Mouse (Mus musculus): ENCODE measurements around the gene Plekhg6. TPM values are rescaled to one million over a fixed set of nuclear protein-coding genes. Genes with fewer than 3 reads are reported as not detected.

The Plekhg6 gene
- polyA plus RNA-seq, 1 experiment from 2014 or later: not detected

DNA sequence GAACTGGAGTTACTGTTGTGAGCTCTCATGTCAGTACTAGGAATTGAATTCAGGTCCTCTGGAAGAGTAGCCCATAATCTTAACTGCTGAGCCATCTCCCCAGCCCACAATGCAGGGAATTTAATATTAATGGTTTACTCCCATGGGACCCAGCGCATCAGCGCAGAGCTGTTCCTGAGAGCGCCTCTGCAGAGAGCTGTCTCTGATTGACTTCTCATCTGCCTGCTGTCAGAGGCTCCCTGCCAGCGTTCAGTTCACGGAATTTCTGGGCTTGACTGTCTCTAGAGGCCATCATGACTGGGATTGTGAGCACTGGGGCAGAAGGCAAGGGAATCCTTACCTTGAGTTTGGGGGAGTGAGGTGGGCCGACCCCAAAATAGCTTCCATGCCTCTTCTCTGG is 3.6 kb downstream of the Plekhg6 start:
- H3K4me2 ChIP-seq (ENCODE audit: low read length): no peak overlapping the region
- no peak overlapping the region for H3K9ac ChIP-seq (ENCODE audit: low read length)
- no peaks in the 10 kb centered on the region for H3K36me3 ChIP-seq (ENCODE audit: control insufficient read depth, insufficient read depth, low read length)
- no peak overlapping the region for H3K27ac ChIP-seq (ENCODE audit: low read depth, low read length)
- no peak overlapping the region for H3K4me3 ChIP-seq (ENCODE audit: low read depth, low read length)
- ATAC-seq (no peak), DNase-seq (ENCODE audit: low spot score) (peak; percentile 21)
- no peaks in the 10 kb centered on the region for H3K4me1 ChIP-seq (ENCODE audit: control insufficient read depth, insufficient read depth, low read length)
- 55% methylated on average over 6 of the region's 6 CpGs for WGBS
- H3K27me3 ChIP-seq (replicated peaks; ENCODE audit: control insufficient read depth, insufficient read depth, low read length): peaks cover 29% of the 10 kb centered on the region
- no peaks in the 10 kb centered on the region for H3K9me3 ChIP-seq (replicated peaks; ENCODE audit: control insufficient read depth, low read length)

DNA sequence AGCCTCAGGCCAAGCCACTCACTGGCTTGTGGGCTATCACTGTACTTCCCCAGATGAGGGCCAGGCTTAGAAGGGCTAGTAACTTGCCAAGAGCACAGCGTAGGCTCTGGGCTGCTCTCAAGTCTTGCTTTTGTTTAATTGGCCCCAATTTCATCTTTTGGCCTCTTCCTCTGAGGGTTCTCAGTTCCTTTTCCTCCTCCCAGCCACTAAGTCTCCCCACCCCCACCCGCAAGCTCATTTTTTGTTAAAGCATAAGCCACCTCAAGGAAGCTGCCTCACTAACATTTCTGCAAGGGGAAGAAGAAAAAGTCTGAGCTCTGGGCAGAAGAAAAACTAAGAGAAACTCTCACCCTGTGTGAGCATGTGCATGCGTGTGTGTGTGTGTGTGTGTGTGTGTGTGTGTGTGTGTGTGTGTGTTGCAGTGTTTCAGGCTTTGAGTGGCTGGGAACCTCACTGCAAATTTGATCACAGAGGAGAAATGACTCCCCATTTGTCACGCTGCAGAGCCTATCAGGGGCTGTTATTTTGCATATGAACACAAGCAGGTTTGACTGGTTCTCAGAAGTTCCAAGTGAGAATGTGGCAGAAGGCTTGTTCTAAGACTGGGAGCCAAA is 12.7 kb downstream of the Plekhg6 start:
- H3K27me3 ChIP-seq (replicated peaks; ENCODE audit: control insufficient read depth, insufficient read depth, low read length): peaks cover 8% of the 10 kb centered on the region
- no peaks in the 10 kb centered on the region for H3K9me3 ChIP-seq (replicated peaks; ENCODE audit: control insufficient read depth, low read length)
- H3K27ac ChIP-seq (ENCODE audit: low read depth, low read length): no peak overlapping the region
- WGBS: 49% methylated on average over 4 of the region's 4 CpGs
- no peak overlapping the region for H3K4me2 ChIP-seq (ENCODE audit: low read length)
- ATAC-seq (no peak), DNase-seq (ENCODE audit: low spot score) (no peak)
- no peak overlapping the region for H3K4me3 ChIP-seq (ENCODE audit: low read depth, low read length)
- H3K36me3 ChIP-seq (ENCODE audit: control insufficient read depth, insufficient read depth, low read length): no peaks in the 10 kb centered on the region
- H3K9ac ChIP-seq (ENCODE audit: low read length): no peak overlapping the region
- 0 out of 2 replicates have a peak, but pooled peaks cover 2% of the 10 kb centered on the region for H3K4me1 ChIP-seq (ENCODE audit: control insufficient read depth, insufficient read depth, low read length)

DNA sequence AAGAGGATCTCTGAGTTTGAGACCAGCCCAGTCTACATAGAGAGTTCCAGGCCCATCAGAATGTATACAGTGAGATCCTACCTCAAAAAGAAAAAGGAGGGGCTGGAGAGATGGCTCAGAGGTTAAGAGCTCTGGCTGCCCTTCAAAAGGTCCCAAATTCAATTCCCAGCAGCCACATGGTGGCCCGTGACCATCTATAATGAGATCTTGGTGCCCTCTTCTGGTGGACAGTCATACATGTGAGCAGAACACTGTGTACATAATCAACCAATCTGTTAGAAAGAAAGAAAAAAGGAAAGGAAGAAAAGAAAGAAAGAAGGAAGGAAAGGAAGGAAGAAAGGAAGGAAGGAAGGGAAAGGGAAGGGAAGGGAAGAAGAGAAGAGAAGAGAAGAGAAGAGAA is 14.5 kb downstream of the Plekhg6 start:
- Histone ChIP-seq H3K4me1 (ENCODE audit: control insufficient read depth, insufficient read depth, low read length) (peaks cover 5% of the 10 kb centered on the region; the same call in 1 of the 2 replicates), H3K36me3 (ENCODE audit: control insufficient read depth, insufficient read depth, low read length) (no peaks in the 10 kb centered on the region), H3K9me3 (replicated peaks; ENCODE audit: control insufficient read depth, low read length) (no peaks in the 10 kb centered on the region), H3K4me3 (ENCODE audit: low read depth, low read length) (no peak overlapping the region), H3K9ac (ENCODE audit: low read length) (no peak overlapping the region), H3K27ac (ENCODE audit: low read depth, low read length) (no peak overlapping the region), H3K27me3 (replicated peaks; ENCODE audit: control insufficient read depth, insufficient read depth, low read length) (peaks cover 17% of the 10 kb centered on the region), H3K4me2 (ENCODE audit: low read length) (no peak overlapping the region)
- DNase-seq (ENCODE audit: low spot score) (no peak), ATAC-seq (no peak)
- 71% methylated on average over 1 of the region's 1 CpGs for WGBS

DNA sequence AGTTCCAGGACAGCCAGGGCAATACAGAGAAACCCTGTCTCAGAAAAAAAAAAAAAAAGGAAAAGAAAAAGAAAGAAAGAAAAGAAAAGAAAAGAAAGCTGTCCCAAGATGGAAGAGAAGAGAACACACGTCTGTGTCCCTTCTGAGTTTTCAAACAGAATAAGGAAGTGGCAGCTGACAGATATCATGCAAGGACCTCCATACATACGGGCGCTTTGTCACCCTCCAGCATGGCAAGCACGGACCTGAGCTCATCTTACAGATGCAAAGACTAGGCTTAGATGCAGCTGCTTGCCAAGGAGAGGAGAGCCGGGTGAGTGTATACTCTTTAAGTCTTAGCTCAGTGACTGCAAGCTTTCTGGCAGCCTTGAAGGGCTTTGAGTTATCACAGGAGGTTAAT is 15.1 kb downstream of the Plekhg6 start:
- no peaks in the 10 kb centered on the region for H3K9me3 ChIP-seq (replicated peaks; ENCODE audit: control insufficient read depth, low read length)
- no peak overlapping the region for H3K9ac ChIP-seq (ENCODE audit: low read length)
- no peaks in the 10 kb centered on the region for H3K36me3 ChIP-seq (ENCODE audit: control insufficient read depth, insufficient read depth, low read length)
- ATAC-seq (no peak), DNase-seq (ENCODE audit: low spot score) (no peak)
- 87% methylated on average over 5 of the region's 5 CpGs for WGBS
- no peak overlapping the region for H3K27ac ChIP-seq (ENCODE audit: low read depth, low read length)
- peaks cover 5% of the 10 kb centered on the region; the same call in 1 of the 2 replicates for H3K4me1 ChIP-seq (ENCODE audit: control insufficient read depth, insufficient read depth, low read length)
- no peak overlapping the region for H3K4me2 ChIP-seq (ENCODE audit: low read length)
- no peak overlapping the region for H3K4me3 ChIP-seq (ENCODE audit: low read depth, low read length)
- H3K27me3 ChIP-seq (replicated peaks; ENCODE audit: control insufficient read depth, insufficient read depth, low read length): peaks cover 20% of the 10 kb centered on the region

DNA sequence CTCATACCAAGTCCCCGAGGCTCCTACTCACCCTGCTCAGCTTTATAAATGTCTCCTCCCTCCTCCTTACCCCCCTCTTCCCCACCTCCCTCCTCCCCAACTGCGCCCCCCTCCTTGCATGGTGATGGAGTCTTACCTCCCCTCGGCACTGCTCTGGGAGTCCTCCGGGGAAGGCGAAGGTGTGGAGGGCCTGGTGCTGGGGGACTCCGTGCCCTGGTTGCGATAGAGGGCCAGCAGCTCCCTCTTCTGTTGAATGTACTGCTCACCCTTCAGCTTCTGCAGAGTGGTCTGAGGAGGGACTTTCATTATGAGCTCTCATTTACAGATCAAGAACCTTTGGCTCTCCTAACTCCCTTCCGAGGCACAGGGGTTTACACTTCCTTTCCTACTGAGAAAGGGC is 16.1 kb downstream of the Plekhg6 start:
- ATAC-seq: no peak
- peaks cover 20% of the 10 kb centered on the region for H3K27me3 ChIP-seq (replicated peaks; ENCODE audit: control insufficient read depth, insufficient read depth, low read length)
- H3K4me1 ChIP-seq (ENCODE audit: control insufficient read depth, insufficient read depth, low read length): peaks cover 5% of the 10 kb centered on the region; the same call in 1 of the 2 replicates
- H3K36me3 ChIP-seq (ENCODE audit: control insufficient read depth, insufficient read depth, low read length): no peaks in the 10 kb centered on the region
- WGBS: 6% methylated on average over 8 of the region's 8 CpGs
- no peak overlapping the region for H3K4me2 ChIP-seq (ENCODE audit: low read length)
- DNase-seq (ENCODE audit: low spot score): no peak
- H3K9ac ChIP-seq (ENCODE audit: low read length): no peak overlapping the region
- H3K9me3 ChIP-seq (replicated peaks; ENCODE audit: control insufficient read depth, low read length): no peaks in the 10 kb centered on the region
- H3K27ac ChIP-seq (ENCODE audit: low read depth, low read length): no peak overlapping the region
- no peak overlapping the region for H3K4me3 ChIP-seq (ENCODE audit: low read depth, low read length)

DNA sequence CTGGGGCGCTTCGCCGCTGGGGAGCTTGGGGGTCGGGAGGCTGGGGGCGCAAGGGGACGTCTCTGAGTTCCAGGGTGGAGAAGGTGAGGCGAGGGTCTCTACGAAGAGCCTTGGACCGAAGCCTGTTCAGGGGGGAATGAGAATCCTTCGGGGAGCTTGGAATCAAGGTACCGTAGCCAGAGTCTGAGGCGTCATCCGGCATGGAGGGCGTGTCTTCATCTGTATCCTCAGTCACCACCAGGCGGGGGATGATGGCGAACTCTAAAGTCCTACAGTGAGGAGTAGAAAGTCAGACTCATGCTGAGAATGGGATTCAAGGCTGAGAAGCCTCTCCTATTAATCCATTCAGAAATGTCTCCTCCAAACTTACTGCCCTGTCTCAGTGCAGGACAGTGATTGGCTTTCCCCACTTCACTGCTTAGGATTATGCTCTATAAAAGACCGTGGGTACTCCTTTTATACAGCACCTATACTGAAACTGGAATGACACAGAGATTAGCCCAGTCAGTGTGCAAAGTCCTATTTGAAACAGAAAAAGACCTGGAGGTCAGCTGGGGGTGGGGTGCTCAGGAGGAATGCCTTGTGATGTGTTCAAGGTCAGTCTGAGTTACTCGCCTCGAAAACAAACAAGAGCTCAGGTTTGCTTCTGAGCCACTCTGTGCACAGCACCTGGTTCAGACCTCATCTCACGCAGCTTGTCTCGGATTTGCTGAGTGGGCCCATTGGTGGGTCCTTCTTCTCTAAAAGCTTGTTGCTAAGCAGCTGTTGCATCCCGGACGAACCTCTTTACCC is 16.9 kb downstream of the Plekhg6 start:
- Histone ChIP-seq H3K27ac (ENCODE audit: low read depth, low read length) (no peak overlapping the region), H3K9ac (ENCODE audit: low read length) (no peak overlapping the region), H3K27me3 (replicated peaks; ENCODE audit: control insufficient read depth, insufficient read depth, low read length) (peaks cover 20% of the 10 kb centered on the region), H3K36me3 (ENCODE audit: control insufficient read depth, insufficient read depth, low read length) (no peaks in the 10 kb centered on the region), H3K4me1 (ENCODE audit: control insufficient read depth, insufficient read depth, low read length) (peaks cover 5% of the 10 kb centered on the region; the same call in 1 of the 2 replicates), H3K9me3 (replicated peaks; ENCODE audit: control insufficient read depth, low read length) (no peaks in the 10 kb centered on the region), H3K4me2 (ENCODE audit: low read length) (0 out of 2 replicates have a peak overlapping the region, but pooled peaks have one; percentile 17), H3K4me3 (ENCODE audit: low read depth, low read length) (no peak overlapping the region)
- 5% methylated on average over 23 of the region's 23 CpGs for WGBS
- ATAC-seq: no peak
- peak; percentile 28 for DNase-seq (ENCODE audit: low spot score)

DNA sequence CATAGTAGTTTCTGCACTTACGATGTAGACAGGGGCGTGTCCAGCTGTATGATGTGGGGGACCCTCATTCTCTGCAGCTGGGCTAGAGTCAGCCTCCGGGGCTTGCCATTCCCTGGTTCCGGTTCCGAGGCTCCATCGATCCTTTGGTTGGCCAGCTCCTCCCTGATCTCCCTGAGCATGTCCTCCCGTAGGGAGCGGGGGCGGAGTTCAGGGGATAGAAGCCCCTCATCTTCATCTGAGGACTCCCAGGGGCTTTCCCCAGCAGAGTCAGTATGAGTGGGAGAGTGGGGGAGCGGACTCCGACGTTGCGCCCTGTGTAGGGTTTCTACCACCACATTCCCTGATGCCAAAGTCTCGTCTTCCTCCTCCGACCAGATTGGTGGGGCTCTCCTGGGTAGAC is 17.6 kb downstream of the Plekhg6 start:
- H3K9ac ChIP-seq (ENCODE audit: low read length): no peak overlapping the region
- ATAC-seq (no peak), DNase-seq (ENCODE audit: low spot score) (no peak)
- H3K9me3 ChIP-seq (replicated peaks; ENCODE audit: control insufficient read depth, low read length): no peaks in the 10 kb centered on the region
- no peak overlapping the region for H3K27ac ChIP-seq (ENCODE audit: low read depth, low read length)
- H3K4me2 ChIP-seq (ENCODE audit: low read length): 0 out of 2 replicates have a peak overlapping the region, but pooled peaks have one; percentile 17
- WGBS: 22% methylated on average over 15 of the region's 15 CpGs
- H3K27me3 ChIP-seq (replicated peaks; ENCODE audit: control insufficient read depth, insufficient read depth, low read length): peaks cover 20% of the 10 kb centered on the region
- H3K36me3 ChIP-seq (ENCODE audit: control insufficient read depth, insufficient read depth, low read length): no peaks in the 10 kb centered on the region
- H3K4me1 ChIP-seq (ENCODE audit: control insufficient read depth, insufficient read depth, low read length): peaks cover 5% of the 10 kb centered on the region; the same call in 1 of the 2 replicates
- H3K4me3 ChIP-seq (ENCODE audit: low read depth, low read length): no peak overlapping the region

DNA sequence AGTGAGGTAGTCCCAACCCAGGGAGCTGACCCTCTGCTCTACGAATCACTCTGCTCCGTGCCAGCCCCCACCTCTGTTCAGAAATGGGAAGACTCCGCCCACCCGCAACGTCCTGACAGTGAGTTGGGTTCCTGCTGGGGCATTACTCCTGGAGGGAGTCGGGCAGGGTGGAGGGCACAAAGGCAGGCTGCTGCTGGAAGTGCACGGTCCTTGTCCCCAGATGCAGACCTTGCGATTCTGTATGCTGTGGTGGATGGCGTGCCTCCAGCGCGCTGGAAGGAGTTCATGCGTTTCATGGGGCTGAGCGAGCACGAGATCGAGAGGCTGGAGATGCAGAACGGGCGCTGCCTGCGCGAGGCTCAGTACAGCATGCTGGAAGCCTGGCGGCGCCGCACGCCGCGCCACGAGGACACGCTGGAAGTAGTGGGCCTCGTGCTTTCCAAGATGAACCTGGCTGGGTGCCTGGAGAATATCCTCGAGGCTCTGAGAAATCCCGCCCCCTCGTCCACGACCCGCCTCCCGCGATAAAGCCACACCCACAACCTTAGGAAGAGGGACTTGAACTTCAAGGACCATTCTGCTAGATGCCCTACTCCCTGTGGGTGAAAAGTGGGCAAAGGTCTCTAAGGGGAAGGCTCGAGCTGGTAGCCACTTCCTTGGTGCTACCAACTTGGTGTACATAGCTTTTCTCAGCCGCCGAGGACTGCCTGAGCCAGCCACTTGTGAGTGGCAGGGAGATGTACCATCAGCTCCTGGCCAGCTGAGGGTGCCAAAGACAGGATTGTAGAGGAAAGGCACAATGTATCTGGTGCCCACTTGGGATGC is 18.9 kb downstream of the Plekhg6 start:
- peak; percentile 65 for ATAC-seq
- Histone ChIP-seq H3K4me1 (ENCODE audit: control insufficient read depth, insufficient read depth, low read length) (peaks cover 5% of the 10 kb centered on the region; the same call in 1 of the 2 replicates), H3K36me3 (ENCODE audit: control insufficient read depth, insufficient read depth, low read length) (no peaks in the 10 kb centered on the region; the same call in 1 of the 2 replicates), H3K9me3 (replicated peaks; ENCODE audit: control insufficient read depth, low read length) (no peaks in the 10 kb centered on the region), H3K4me2 (ENCODE audit: low read length) (peak overlapping the region; percentile 50), H3K9ac (ENCODE audit: low read length) (peak overlapping the region; percentile 26; the same call in 1 of the 2 replicates), H3K27me3 (replicated peaks; ENCODE audit: control insufficient read depth, insufficient read depth, low read length) (peaks cover 20% of the 10 kb centered on the region), H3K27ac (ENCODE audit: low read depth, low read length) (no peak overlapping the region), H3K4me3 (ENCODE audit: low read depth, low read length) (peak overlapping the region; percentile 7; the same call in 1 of the 2 replicates)
- 7% methylated on average over 38 of the region's 38 CpGs for WGBS
- DNase-seq (ENCODE audit: low spot score): peak; percentile 65

Data from forebrain, embryonic 14.5 days (tissue).